Mouse (Mus musculus) cerebellum, postnatal 25 days (tissue): ENCODE measurements at regions not wholly inside any gene's neighbourhood (a gene's known extent, or its start where the extent isn't known, plus 50 kb on each side); places are given as distances from the start of the nearest gene placed in this dataset.

Experiments
- DNase-seq, 2 experiments: peaks; one replicate each; pipeline ENCODE4 v3.0.0; 2021; ENCODE audit warnings: mixed read lengths in 2 of 2

- no peak for DNase-seq
Measured at GRCm38 (mm10) chr4:25488479-25489069, 207.0 kb upstream of the Ufl1 start.

GRCm38 (mm10) chr4:25483621-25483933 lies 202.0 kb upstream of the Ufl1 start:
- DNase-seq: no peak

GRCm38 (mm10) chr4:25482933-25483620 lies 201.5 kb upstream of the Ufl1 start:
- DNase-seq: peak; percentile 5 to 8

GRCm38 (mm10) chr4:25473026-25473425 lies 191.4 kb upstream of the Ufl1 start:
- DNase-seq: no peak

GRCm38 (mm10) chr4:25466490-25466889 lies 184.9 kb upstream of the Ufl1 start:
- no peak for DNase-seq

DNA sequence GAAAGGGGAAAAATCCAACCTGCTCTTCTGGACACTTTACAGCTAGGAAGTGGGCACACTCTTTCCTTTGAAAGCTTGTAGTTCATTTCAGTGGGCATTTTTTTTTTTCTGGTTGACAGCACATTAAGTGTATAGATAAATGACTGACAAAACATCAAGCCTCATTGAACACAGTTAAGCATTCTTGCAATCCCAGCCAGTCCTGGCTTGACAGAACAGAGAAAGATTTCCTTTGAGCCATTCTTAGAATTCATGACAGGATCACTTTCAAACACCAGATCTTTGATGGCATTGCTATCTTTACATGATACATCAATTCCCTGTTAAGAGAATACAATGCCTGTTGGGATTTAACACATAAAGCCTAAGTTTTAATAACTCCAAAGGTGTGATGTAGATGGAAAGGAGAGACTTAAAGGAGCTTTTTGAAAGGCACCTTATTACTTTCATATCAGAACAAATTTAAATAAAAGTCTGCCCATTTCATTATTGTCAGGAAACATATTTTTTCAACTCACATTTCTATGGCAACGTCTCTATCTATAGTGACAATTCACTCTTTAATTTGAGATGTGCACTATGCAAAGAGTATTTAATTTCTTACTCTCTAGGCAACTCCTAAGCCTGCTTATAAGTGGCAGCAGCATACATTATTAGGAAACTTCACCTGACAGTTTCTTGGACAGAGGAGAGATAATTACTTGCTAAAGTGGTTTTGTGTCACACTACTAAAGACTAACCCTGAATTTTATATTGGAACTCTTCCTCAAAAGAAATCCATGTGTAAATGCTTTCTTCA lies 183.4 kb upstream of the Ufl1 start:
- DNase-seq: no peak

DNA sequence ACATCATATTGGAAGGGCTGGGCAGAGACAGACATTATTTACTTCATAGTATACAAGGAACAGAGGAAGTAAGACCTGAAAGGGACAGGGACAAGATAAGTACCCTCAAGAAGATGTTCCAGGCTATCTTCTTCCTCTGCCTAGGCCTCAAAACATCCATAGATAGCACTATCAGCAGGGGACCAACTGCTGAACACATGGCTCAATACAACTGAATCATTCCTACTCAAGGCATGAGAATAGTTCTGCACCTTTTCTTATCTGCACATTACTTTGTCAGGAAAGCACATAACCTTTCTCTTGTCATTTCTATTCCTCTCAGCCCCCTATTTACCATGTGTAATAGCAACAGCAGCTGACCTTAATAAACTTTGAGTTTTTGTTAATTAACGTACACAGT lies 182.4 kb upstream of the Ufl1 start:
- DNase-seq: no peak

GRCm38 (mm10) chr4:25460127-25460526 lies 178.5 kb upstream of the Ufl1 start:
- no peak for DNase-seq

GRCm38 (mm10) chr4:25454752-25455151 lies 173.1 kb upstream of the Ufl1 start:
- DNase-seq: no peak

- no peak for DNase-seq
Measured at GRCm38 (mm10) chr4:25453127-25453806, 171.6 kb upstream of the Ufl1 start.

GRCm38 (mm10) chr4:25451865-25452264 lies 170.2 kb upstream of the Ufl1 start:
- DNase-seq: no peak

DNA sequence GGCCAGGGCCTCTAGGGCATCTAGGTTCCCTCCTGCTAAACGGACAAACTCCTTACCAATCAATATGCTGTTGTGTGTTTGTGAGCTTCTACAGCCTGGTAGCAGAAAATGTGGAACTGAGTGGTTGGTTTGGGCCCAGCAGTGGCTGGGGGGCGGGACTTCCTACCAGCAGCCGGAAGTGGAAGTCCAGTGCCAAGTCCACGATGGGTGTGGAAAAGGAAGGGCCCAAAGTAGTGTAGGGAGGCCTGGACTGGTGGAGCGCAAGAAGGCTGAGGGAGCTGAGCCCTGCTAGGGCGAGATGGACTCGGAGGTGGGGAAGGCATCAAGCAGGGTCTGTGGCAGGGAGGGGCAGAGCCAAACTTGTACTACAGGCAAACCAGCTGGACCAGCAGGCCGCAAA lies 150.6 kb upstream of the Ufl1 start:
- DNase-seq: no peak

- DNase-seq: no peak
Measured at GRCm38 (mm10) chr4:25416330-25416729, 134.7 kb upstream of the Ufl1 start.

DNA sequence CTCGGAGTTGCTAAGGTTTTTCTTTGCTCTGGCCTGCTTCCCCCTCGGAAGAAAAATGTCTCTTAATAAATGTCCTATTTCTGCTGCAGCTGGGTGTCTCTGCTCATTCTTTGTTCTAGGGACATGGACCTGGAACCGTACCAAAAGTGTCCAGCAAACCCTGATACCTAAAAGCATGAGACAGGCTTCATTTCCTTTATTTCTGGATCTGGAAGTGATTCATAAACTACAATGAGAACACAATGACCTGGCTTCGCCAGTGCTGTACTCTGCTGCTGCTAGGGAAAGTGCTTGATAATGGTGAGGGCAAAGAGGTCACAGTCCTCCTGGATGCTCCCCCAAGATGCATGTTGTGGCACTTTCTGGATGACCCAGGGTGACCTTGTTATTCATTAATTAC lies 128.8 kb upstream of the Ufl1 start:
- DNase-seq: no peak

DNA sequence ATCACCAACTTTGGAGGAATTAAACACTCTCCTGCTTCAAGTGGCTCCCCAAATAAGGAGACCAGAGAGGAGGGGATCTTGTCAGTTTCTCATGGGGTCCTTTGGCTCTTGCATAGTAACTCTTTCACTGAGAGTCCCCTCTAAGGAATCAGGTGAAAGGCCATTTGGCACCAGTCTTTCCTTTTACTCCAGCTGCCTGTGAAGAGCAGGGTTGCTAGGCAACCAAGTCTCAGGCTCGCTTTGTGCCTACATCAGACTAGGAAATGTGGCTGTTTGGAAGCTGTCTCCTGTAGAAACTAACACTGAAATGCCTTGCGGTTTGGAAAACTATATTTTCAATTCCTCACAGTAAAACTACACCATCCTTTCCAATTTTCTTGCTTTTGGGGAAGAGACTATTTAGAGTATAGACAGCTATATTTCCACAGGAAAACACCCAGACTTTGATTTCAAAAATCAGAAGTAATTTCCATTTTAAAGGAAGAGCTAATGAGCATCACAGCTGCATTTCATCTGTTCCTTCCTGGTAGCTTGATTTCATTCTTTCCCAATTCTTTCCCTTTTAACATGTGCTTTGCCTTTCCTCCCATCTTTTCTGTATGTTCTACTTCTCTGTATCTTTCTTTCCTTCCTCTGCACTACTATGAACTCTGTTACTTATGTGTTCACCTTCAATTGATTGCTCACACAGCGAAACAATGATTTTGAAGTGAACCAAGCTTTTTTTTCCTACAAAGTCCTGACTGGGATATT lies 127.3 kb upstream of the Ufl1 start:
- no peak for DNase-seq

DNA sequence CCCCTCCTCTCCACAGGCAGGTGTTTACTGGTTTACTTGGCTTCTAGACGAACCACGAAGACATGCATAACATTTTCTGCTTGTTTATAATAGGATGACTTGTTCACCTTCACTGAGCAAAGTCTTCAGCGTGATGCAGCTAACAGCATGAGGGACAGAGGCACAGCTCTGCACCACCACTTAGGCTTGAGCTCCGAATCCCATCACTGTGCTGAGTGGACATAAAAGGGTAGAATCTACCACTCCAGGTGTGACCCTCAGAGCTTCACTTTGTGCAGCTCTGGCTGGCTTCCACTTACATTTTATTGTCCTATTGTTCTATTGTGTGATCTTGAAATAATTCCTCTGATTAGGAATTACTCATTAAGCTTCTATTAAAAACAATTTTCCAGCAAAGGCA lies 126.2 kb upstream of the Ufl1 start:
- no peak for DNase-seq

- DNase-seq: no peak
Measured at GRCm38 (mm10) chr4:25389542-25389941, 107.9 kb upstream of the Ufl1 start.

- DNase-seq: no peak
Measured at GRCm38 (mm10) chr4:25372041-25372440, 90.4 kb upstream of the Ufl1 start.

DNA sequence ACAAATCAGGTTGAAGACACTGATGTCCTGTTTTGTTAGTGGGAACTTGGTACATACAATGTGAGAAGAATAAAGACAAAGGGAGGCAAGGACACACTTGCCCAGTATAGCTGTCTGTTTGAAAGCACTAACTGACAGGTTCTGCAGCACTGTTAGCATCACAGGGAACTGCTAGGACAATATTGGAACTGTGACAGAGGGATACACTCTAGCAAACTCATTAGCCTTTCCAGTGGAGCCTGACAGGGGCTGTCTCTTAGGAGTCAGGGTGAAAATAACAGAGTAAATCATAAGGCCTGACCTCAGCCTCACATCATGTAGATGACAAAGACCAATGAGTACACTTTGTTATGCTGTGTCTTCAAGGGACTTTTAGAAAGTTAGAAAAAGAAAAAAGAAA lies 82.8 kb upstream of the Ufl1 start:
- no peak for DNase-seq

- no peak for DNase-seq
Measured at GRCm38 (mm10) chr4:25337638-25338037, 56.0 kb upstream of the Ufl1 start.
